Mouse (Mus musculus) spleen, postnatal 36 days (tissue): ENCODE results near the gene Fndc8.

Source experiments
- DNase-seq, 2 experiments: peaks; one replicate each; pipeline ENCODE4 v3.0.0; 2022; ENCODE audit warnings: low spot score in 2 of 2, mixed read lengths in 1 of 2

Gene Fndc8

GRCm38 (mm10) chr11:82869506-82870172 lies 22.3 kb upstream of the Fndc8 start:
- no peak for DNase-seq

GRCm38 (mm10) chr11:82870173-82871030 lies 21.5 kb upstream of the Fndc8 start:
- DNase-seq, result peak; percentile 31 to 62

GRCm38 (mm10) chr11:82871031-82871446 lies 20.9 kb upstream of the Fndc8 start, which contains the start of gene Rffl:
Gene Rffl (minus strand): TSS chr11:82871210.
- DNase-seq, result peak; percentile 89 to 93

- DNase-seq, result no peak
Observed at GRCm38 (mm10) chr11:82874924-82875323, 17.0 kb upstream of the Fndc8 start.

GRCm38 (mm10) chr11:82875631-82876030 lies 16.3 kb upstream of the Fndc8 start:
- DNase-seq, result no peak

- no peak for DNase-seq
Observed at GRCm38 (mm10) chr11:82877726-82878344, 14.1 kb upstream of the Fndc8 start.

GRCm38 (mm10) chr11:82883180-82883579 lies 8.7 kb upstream of the Fndc8 start:
- DNase-seq, result no peak

GRCm38 (mm10) chr11:82886559-82886958 lies 5.4 kb upstream of the Fndc8 start:
- no peak for DNase-seq

- DNase-seq, result no peak
Observed at GRCm38 (mm10) chr11:82888491-82888946, 3.4 kb upstream of the Fndc8 start.

- DNase-seq, result peak in 1 of 2 experiments; percentile 15
Observed at GRCm38 (mm10) chr11:82889524-82890341, 2.2 kb upstream of the Fndc8 start.

- DNase-seq, result peak; percentile 92 to 95
Observed at GRCm38 (mm10) chr11:82890342-82890762, 1.6 kb upstream of the Fndc8 start, which contains the start of gene Rad51d. Gene Rad51d (minus strand): TSS chr11:82890614.

- no peak for DNase-seq
Observed at GRCm38 (mm10) chr11:82897478-82897877, 5.6 kb downstream of the Fndc8 start.

GRCm38 (mm10) chr11:82899720-82900119 lies 7.8 kb downstream of the Fndc8 start:
- DNase-seq, result no peak

- DNase-seq, result no peak
Observed at GRCm38 (mm10) chr11:82901606-82902310, 9.8 kb downstream of the Fndc8 start.

GRCm38 (mm10) chr11:82904952-82905351 lies 13.0 kb downstream of the Fndc8 start:
- DNase-seq, result no peak

- no peak for DNase-seq
Observed at GRCm38 (mm10) chr11:82905816-82906215, 13.9 kb downstream of the Fndc8 start.

GRCm38 (mm10) chr11:82907651-82908607 lies 16.0 kb downstream of the Fndc8 start, which contains the start of gene Nle1:
Gene Nle1 (minus strand): TSS chr11:82908411.
- DNase-seq, result peak; percentile 87 to 91

- no peak for DNase-seq
Observed at GRCm38 (mm10) chr11:82908608-82908989, 16.7 kb downstream of the Fndc8 start.

GRCm38 (mm10) chr11:82910250-82910649 lies 18.3 kb downstream of the Fndc8 start, which contains the start of gene Unc45b:
Gene Unc45b (plus strand): TSS chr11:82910550.
- no peak for DNase-seq
